Mouse (Mus musculus): ENCODE results near the gene Kcna2. TPM values are rescaled to one million over a fixed set of nuclear protein-coding genes. Genes with fewer than 3 reads are reported as not detected.

Gene Kcna2
- 0.12 and 0.13 TPM in 2 replicates for polyA plus RNA-seq (2015; fragmentation: Nextera tagmentation; extraction: Ambion mirVana)

DNA sequence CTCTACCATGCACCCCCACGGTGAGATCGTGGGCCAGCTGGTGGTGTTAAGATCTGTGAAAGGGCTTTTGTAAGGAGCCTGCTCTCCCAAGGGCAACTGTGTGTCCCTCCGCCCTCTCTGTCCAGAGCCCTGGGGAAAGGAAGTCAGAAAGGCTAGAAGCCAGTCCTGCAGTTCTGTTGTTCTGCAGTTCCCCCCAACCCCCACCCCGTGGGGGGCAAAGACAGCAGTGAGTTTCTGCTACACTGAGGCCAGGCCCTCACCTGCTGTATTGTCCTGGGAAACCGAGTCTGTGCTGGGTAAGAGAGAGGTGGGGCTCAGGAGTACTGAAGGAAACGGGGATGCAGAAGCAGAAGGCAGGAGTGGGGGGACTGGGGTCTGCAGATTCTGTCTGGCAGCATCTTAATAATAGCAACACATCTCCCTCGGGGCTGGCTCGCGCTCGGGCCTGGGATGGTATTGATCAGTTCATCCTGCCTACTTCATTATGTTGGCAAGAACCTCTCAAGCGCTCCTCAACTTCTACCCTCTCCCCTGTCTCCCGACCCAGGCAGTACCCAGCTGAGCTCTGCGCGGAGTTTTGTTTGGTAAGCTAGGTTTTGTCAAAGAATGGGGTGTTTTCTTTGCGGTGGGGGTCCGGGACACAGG is at the start of gene Kcna2:
TSS of gene Kcna2 (plus strand) at position 336 of the 645 bp plus-strand sequence.
- Histone ChIP-seq H3K9ac (ENCODE audit: low read depth, low read length) (no peak within 1 kb of the TSS), H3K27ac (ENCODE audit: low read length) (no peak within 1 kb of the TSS), H3K36me3 (ENCODE audit: control insufficient read depth, insufficient read depth) (no peaks in the 10 kb centered on the region), H3K4me1 (ENCODE audit: control insufficient read depth, low read depth, low read length) (no peaks in the 10 kb centered on the region), H3K4me3 (ENCODE audit: low read depth, low read length) (peak within 1 kb of the TSS; percentile 12), H3K27me3 (ENCODE audit: control insufficient read depth, insufficient read depth, low read depth, low read length) (peaks cover 47% of the 10 kb centered on the region), H3K4me2 (ENCODE audit: low read depth, low read length) (0 out of 2 replicates have a peak within 1 kb of the TSS, but pooled peaks have one; percentile 17), H3K9me3 (replicated peaks; ENCODE audit: control insufficient read depth, low read length) (no peaks in the 10 kb centered on the region)
- 5% methylated on average over 16 of the region's 16 CpGs for WGBS (ENCODE audit: insufficient replicate concordance)
- no peak for ATAC-seq (ENCODE audit: low read depth)

DNA sequence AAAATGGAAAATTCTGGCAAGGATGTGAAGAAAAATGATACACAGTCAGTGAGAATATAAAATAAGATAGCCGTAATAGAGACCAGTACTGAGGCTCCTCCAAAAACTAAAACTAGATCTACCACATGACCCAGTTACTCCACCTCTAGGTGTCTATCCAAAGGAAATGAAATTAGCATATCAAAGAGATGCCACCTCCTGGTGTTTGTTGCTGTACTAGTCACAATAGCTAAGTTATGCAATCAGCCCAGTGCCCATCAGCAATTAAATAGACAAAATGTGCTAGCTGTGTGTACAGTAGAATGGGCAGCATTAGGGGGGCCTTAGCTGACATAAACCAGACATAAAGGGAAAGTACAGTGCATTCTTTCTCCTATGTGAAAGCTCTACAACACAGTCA is 39.5 kb upstream of the Kcna2 start:
- no peak overlapping the region for H3K4me2 ChIP-seq (ENCODE audit: low read depth, low read length)
- H3K9me3 ChIP-seq (replicated peaks; ENCODE audit: control insufficient read depth, low read length): no peaks in the 10 kb centered on the region
- no peak overlapping the region for H3K9ac ChIP-seq (ENCODE audit: low read depth, low read length)
- H3K27me3 ChIP-seq (ENCODE audit: control insufficient read depth, insufficient read depth, low read depth, low read length): no peaks in the 10 kb centered on the region
- no peak overlapping the region for H3K27ac ChIP-seq (ENCODE audit: low read length)
- H3K4me3 ChIP-seq (ENCODE audit: low read depth, low read length): no peak overlapping the region
- H3K36me3 ChIP-seq (ENCODE audit: control insufficient read depth, insufficient read depth): no peaks in the 10 kb centered on the region
- ATAC-seq (ENCODE audit: low read depth): no peak
- no peaks in the 10 kb centered on the region for H3K4me1 ChIP-seq (ENCODE audit: control insufficient read depth, low read depth, low read length)
- WGBS (ENCODE audit: insufficient replicate concordance): 84% methylated on average over 1 of the region's 1 CpGs

DNA sequence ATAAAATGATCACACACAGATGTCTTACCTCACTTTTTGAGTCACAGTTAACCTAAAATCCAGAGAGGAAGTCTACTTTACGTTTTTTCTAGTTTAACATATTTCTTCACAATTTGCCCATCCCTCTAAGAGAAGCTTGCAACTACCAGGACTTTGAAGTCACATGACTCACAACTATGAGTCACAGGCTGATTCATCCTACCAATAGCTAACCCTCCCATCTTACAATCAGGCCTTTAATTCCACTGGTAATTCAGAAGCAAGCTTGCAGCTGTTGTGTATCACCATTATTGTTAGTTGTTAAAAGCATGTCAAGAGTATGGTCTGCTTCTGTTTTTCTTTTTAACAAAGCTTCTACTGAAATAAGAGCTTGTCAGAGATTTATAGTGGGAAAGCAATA is 38.2 kb upstream of the Kcna2 start:
- H3K9ac ChIP-seq (ENCODE audit: low read depth, low read length): no peak overlapping the region
- H3K36me3 ChIP-seq (ENCODE audit: control insufficient read depth, insufficient read depth): no peaks in the 10 kb centered on the region
- WGBS (ENCODE audit: insufficient replicate concordance): 37% methylated on average over 1 of the region's 1 CpGs
- no peak overlapping the region for H3K4me2 ChIP-seq (ENCODE audit: low read depth, low read length)
- no peak overlapping the region for H3K27ac ChIP-seq (ENCODE audit: low read length)
- H3K27me3 ChIP-seq (ENCODE audit: control insufficient read depth, insufficient read depth, low read depth, low read length): no peaks in the 10 kb centered on the region
- H3K4me1 ChIP-seq (ENCODE audit: control insufficient read depth, low read depth, low read length): no peaks in the 10 kb centered on the region
- H3K9me3 ChIP-seq (replicated peaks; ENCODE audit: control insufficient read depth, low read length): no peaks in the 10 kb centered on the region
- no peak overlapping the region for H3K4me3 ChIP-seq (ENCODE audit: low read depth, low read length)
- ATAC-seq (ENCODE audit: low read depth): no peak

DNA sequence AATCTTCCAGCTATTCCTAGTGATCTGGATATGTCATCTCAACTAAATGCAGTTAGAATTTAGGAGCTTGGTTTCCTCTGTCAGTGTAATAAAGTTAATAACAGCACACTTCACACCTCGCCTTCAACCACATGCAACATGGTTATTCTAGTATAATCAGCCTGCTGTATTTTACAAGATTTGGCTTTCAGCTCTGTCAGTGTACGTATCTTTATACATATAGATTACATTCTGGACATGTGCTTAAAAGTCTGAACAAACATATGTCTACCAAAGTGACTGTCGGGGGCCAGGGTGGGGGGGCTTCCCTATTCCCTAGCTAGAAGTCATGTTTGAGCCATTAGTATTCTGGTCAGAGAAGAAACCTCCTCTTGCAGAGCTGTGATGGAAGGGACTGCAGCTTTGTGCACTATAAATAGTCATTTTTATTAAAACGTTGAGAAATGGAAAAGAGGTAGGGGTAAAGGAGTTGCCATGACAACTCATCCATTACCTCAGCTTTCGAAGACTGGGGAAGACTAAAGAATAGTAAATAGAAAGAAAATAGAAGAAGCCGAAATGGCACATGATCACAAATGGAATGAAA is 35.3 kb upstream of the Kcna2 start:
- Histone ChIP-seq H3K27ac (ENCODE audit: low read length) (no peak overlapping the region), H3K9me3 (replicated peaks; ENCODE audit: control insufficient read depth, low read length) (no peaks in the 10 kb centered on the region), H3K4me3 (ENCODE audit: low read depth, low read length) (no peak overlapping the region), H3K4me1 (ENCODE audit: control insufficient read depth, low read depth, low read length) (no peaks in the 10 kb centered on the region), H3K4me2 (ENCODE audit: low read depth, low read length) (no peak overlapping the region), H3K9ac (ENCODE audit: low read depth, low read length) (no peak overlapping the region), H3K36me3 (ENCODE audit: control insufficient read depth, insufficient read depth) (no peaks in the 10 kb centered on the region), H3K27me3 (ENCODE audit: control insufficient read depth, insufficient read depth, low read depth, low read length) (no peaks in the 10 kb centered on the region)
- 49% methylated on average over 6 of the region's 6 CpGs for WGBS (ENCODE audit: insufficient replicate concordance)
- no peak for ATAC-seq (ENCODE audit: low read depth)

DNA sequence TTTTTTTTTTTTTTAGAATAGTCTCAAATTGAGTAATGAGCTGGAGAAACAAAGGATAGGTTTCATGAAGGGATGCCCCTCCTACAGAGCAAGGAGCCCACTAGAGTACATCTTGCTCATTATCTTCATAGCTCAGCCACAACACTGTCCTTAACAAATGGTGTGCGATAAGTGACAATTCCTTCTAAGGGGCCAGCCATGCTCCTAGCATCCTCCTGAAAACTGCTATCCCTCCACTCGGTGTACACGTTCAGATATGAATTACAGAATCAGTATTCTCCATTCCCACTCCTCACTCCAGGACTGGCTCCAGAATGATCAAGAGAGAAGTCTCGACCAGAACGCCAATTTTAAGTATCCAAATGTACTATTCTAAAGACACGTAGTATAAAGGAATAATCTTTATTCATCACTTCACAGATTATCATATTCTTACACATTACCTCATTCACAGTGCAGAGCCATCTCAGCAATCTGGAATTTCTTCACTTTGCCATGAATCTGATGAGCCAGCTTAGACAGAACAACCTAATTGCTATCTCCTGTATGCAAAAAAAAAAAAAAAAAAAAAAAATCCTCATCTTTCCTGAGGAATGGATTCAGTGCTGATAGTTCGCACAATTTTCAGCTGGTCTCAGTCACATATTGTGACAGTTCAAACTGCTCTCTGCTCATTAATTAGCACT is 34.6 kb upstream of the Kcna2 start:
- H3K9ac ChIP-seq (ENCODE audit: low read depth, low read length): no peak overlapping the region

DNA sequence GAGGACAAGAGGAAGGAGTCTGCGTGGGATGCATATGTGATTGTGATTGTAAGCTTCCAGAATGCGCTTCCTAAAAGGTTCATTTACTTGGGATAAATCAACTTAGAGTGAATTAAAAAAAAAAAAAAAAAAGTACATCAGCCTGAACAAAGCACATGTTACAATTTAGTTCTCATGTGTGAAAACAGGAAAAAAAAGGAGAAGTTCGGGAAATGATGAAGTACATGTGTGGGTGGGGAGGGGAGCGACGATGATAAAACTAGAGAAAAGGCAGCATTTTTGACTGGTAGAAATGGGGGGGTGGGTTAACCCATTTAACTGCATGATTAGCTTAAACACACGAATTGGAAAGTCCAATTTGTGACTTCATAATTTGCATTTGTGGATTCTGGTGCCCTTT is 33.7 kb upstream of the Kcna2 start:
- Histone ChIP-seq H3K9ac (ENCODE audit: low read depth, low read length) (no peak overlapping the region), H3K27ac (ENCODE audit: low read length) (no peak overlapping the region), H3K4me3 (ENCODE audit: low read depth, low read length) (no peak overlapping the region), H3K4me2 (ENCODE audit: low read depth, low read length) (no peak overlapping the region), H3K36me3 (ENCODE audit: control insufficient read depth, insufficient read depth) (no peaks in the 10 kb centered on the region), H3K4me1 (ENCODE audit: control insufficient read depth, low read depth, low read length) (no peaks in the 10 kb centered on the region), H3K27me3 (ENCODE audit: control insufficient read depth, insufficient read depth, low read depth, low read length) (no peaks in the 10 kb centered on the region), H3K9me3 (replicated peaks; ENCODE audit: control insufficient read depth, low read length) (no peaks in the 10 kb centered on the region)
- no peak for ATAC-seq (ENCODE audit: low read depth)
- 34% methylated on average over 6 of the region's 6 CpGs for WGBS (ENCODE audit: insufficient replicate concordance)

More for the DNA sequence above, 34.6 kb upstream of the Kcna2 start:
- no peaks in the 10 kb centered on the region for H3K27me3 ChIP-seq (ENCODE audit: control insufficient read depth, insufficient read depth, low read depth, low read length)
- no peaks in the 10 kb centered on the region for H3K4me1 ChIP-seq (ENCODE audit: control insufficient read depth, low read depth, low read length)
- no peak for ATAC-seq (ENCODE audit: low read depth)
- H3K4me2 ChIP-seq (ENCODE audit: low read depth, low read length): no peak overlapping the region
- H3K4me3 ChIP-seq (ENCODE audit: low read depth, low read length): no peak overlapping the region
- 64% methylated on average over 7 of the region's 7 CpGs for WGBS (ENCODE audit: insufficient replicate concordance)
- no peaks in the 10 kb centered on the region for H3K9me3 ChIP-seq (replicated peaks; ENCODE audit: control insufficient read depth, low read length)
- H3K36me3 ChIP-seq (ENCODE audit: control insufficient read depth, insufficient read depth): no peaks in the 10 kb centered on the region
- H3K27ac ChIP-seq (ENCODE audit: low read length): no peak overlapping the region

DNA sequence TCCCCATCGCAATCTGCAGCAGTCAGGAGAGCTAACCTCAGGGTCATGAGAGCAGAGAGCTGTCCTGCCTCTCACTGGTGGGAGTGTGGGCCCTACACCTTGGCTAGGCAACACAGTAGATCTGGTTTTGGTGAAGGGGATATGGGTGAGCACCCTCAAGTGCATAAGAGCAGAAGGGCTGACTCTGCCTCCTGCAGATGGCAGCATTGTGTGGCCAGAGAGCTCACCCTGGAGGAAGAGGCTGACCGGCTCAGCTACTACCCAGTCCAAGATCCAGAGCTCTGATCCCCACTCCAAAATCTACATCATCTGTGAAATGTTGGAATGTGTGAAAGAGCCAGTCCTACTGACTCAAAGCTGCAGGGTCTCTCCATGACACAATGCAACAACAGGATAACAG is 27.1 kb upstream of the Kcna2 start:
- H3K9ac ChIP-seq (ENCODE audit: low read depth, low read length): no peak overlapping the region
- no peaks in the 10 kb centered on the region for H3K36me3 ChIP-seq (ENCODE audit: control insufficient read depth, insufficient read depth)
- H3K27ac ChIP-seq (ENCODE audit: low read length): no peak overlapping the region
- WGBS (ENCODE audit: insufficient replicate concordance): 51% methylated on average over 2 of the region's 2 CpGs
- ATAC-seq (ENCODE audit: low read depth): no peak
- no peak overlapping the region for H3K4me3 ChIP-seq (ENCODE audit: low read depth, low read length)
- H3K4me1 ChIP-seq (ENCODE audit: control insufficient read depth, low read depth, low read length): no peaks in the 10 kb centered on the region
- H3K9me3 ChIP-seq (replicated peaks; ENCODE audit: control insufficient read depth, low read length): no peaks in the 10 kb centered on the region
- H3K4me2 ChIP-seq (ENCODE audit: low read depth, low read length): no peak overlapping the region
- H3K27me3 ChIP-seq (ENCODE audit: control insufficient read depth, insufficient read depth, low read depth, low read length): no peaks in the 10 kb centered on the region

DNA sequence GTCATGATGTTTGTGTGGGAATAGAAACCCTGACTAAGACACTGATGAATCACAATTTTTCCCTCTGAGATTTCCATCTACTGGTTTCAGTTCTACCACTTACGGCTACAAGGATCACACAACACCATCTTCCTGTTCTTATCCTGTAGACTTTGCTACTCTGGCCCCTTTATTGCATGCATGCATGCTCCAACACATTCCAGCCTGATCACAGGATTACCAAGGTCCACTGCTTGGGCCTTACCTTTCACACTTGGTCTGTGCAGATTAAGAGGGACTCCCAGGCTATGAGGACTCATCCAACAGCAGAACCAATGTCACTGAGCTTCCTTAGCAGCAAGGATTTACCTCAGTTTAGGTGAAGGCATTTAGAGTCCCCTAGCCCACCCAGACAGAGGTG is 25.2 kb upstream of the Kcna2 start:
- Histone ChIP-seq H3K27ac (ENCODE audit: low read length) (no peak overlapping the region), H3K4me1 (ENCODE audit: control insufficient read depth, low read depth, low read length) (no peaks in the 10 kb centered on the region), H3K36me3 (ENCODE audit: control insufficient read depth, insufficient read depth) (no peaks in the 10 kb centered on the region), H3K9me3 (replicated peaks; ENCODE audit: control insufficient read depth, low read length) (no peaks in the 10 kb centered on the region), H3K4me3 (ENCODE audit: low read depth, low read length) (no peak overlapping the region), H3K9ac (ENCODE audit: low read depth, low read length) (no peak overlapping the region), H3K4me2 (ENCODE audit: low read depth, low read length) (no peak overlapping the region), H3K27me3 (ENCODE audit: control insufficient read depth, insufficient read depth, low read depth, low read length) (no peaks in the 10 kb centered on the region)
- 68% methylated on average over 1 of the region's 1 CpGs for WGBS (ENCODE audit: insufficient replicate concordance)
- no peak for ATAC-seq (ENCODE audit: low read depth)

DNA sequence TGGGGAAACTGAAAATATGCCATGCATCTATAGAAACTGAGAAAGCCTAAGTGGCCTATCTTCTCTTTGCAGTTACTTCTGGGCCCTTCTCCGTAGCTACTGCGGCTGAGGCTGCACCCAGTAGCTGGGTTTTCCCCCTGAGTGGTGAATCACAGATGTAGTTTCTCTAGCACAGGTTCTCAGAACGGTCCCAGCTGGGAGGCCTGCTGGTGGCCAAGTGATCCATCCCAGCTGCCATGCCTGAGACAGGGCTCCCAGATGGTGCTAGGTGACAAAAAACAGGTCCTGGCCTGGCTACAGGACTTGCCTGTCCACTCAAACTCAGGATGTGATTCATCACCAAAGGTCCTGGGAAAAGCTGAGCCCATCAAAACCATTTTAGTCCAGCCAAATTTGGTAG is 24.3 kb upstream of the Kcna2 start:
- H3K4me2 ChIP-seq (ENCODE audit: low read depth, low read length): no peak overlapping the region
- no peak overlapping the region for H3K9ac ChIP-seq (ENCODE audit: low read depth, low read length)
- H3K4me3 ChIP-seq (ENCODE audit: low read depth, low read length): no peak overlapping the region
- H3K27ac ChIP-seq (ENCODE audit: low read length): no peak overlapping the region
- no peaks in the 10 kb centered on the region for H3K27me3 ChIP-seq (ENCODE audit: control insufficient read depth, insufficient read depth, low read depth, low read length)
- ATAC-seq (ENCODE audit: low read depth): no peak
- no peaks in the 10 kb centered on the region for H3K36me3 ChIP-seq (ENCODE audit: control insufficient read depth, insufficient read depth)
- no peaks in the 10 kb centered on the region for H3K4me1 ChIP-seq (ENCODE audit: control insufficient read depth, low read depth, low read length)
- 41% methylated on average over 3 of the region's 3 CpGs for WGBS (ENCODE audit: insufficient replicate concordance)
- no peaks in the 10 kb centered on the region for H3K9me3 ChIP-seq (replicated peaks; ENCODE audit: control insufficient read depth, low read length)

Data from liver, embryonic 16.5 days (tissue).